Mouse (Mus musculus) megakaryocyte, embryonic 14.5 days (primary cell): Measurements from ENCODE around the gene H60b.

Source experiments
- FLI1 ChIP-seq: IDR thresholded peaks from 2 replicates; pipeline ENCODE4 v1.6.1; 2012; ENCODE audit warnings: low read length, inconsistent platforms, mixed read lengths
- GATA1 ChIP-seq: IDR thresholded peaks from 3 replicates; pipeline ENCODE4 v1.6.1; 2012; ENCODE audit warnings: mixed read lengths, low read length, inconsistent platforms, borderline replicate concordance

DNA sequence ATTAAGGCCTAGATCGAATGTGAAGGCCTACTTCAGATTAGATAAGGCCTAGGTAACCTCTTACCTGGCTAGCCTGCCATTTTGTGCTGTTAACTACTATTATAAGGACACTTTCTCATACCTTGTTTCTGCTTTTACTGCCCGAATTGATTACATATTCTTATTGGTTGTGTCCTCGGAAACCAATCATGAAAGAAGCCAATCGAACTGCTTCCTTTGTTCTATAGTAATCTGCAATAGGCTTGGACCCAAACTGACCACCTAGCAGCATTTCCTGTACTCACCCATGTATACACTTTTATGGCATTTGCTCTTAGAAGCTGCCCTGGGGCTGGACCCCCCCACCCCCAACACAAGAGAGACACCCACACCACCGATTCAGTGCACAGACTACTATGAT lies 15.5 kb upstream of the H60b start:
- TF ChIP-seq GATA1 (no peak), FLI1 (no peak)
